Mouse (Mus musculus): ENCODE data around the gene Tbc1d30. TPM values are rescaled to one million over a fixed set of nuclear protein-coding genes. Genes with fewer than 3 reads are reported as not detected.
A peak's percentile ranks its signal among the peaks of the same experiment; 100 is the strongest.

Tbc1d30 gene
- total RNA-seq (2021): 1 to 10 TPM; 3.8 to 7.1 TPM
- long read RNA-seq, experiment 1, partial matches to known transcripts: 1 of 2 reads
- long read RNA-seq, experiment 1, other reads (novel, unspliced or antisense): 1 of 2 reads
- long read RNA-seq, experiment 2, full-length matches to known transcripts: 1 of 3 reads
- long read RNA-seq, experiment 2, partial matches to known transcripts: 0 of 3 reads
- long read RNA-seq, experiment 2, other reads (novel, unspliced or antisense): 2 of 3 reads

GRCm38 (mm10) chr10:121351066-121351581, at the start of gene Tbc1d30:
TSS of gene Tbc1d30 (minus strand) at chr10:121351278.
- peak in 1 of 2 experiments; percentile 26 for DNase-seq (ENCODE audit: low spot score in 2 of 2)

DNA sequence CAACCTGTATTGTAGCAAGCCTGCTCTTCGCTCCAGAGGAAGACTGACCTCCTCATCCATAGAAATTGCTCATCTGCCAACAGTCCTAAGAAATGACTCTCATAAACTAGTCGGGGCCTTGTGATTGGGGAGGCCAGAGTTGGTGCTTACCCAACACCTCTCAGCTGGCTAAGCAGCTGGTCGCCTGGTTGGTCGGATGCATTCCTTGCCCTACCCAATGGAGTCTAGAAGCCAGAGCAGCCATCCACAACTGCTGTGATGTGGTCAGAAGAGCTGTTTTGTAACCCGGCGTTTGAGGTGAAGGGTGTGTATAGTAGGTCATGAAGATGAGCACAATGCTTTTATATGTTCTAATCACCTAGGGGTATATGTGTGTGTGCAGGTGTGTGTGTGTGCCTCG, 47.5 kb upstream of the Tbc1d30 start:
- DNase-seq (ENCODE audit: low spot score in 2 of 2): no peak

GRCm38 (mm10) chr10:121395542-121396176, 44.6 kb upstream of the Tbc1d30 start:
- no peak for DNase-seq (ENCODE audit: low spot score in 2 of 2)

DNA sequence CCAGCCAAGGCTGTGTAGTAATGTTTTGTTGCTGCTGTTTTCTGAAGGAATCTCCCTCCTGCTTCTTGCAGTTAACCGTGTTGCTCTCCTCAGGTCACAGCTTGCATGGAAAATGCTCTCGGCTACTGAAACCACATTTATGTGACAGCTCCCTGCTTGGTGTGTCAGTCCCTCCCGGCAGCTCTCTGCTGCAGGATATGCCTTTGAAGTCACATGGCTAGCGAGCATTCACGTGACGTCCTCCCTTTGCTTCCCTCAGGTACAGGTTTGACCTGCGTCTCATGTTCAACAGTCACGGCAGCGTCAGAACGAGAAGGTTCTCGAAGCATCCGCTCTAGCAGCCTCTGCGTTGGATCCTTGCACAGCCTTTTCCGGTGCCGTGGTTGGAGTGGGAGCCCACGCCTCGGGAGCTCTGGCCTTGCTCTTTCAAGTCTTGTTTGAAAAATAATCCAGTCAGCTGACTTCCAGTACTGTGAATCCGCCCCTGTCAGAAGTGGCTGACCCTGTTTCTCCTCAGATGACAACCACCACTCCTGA, 43.8 kb upstream of the Tbc1d30 start:
- DNase-seq (ENCODE audit: low spot score in 2 of 2): no peak

GRCm38 (mm10) chr10:121394270-121394669, 43.2 kb upstream of the Tbc1d30 start:
- DNase-seq (ENCODE audit: low spot score in 2 of 2): no peak

GRCm38 (mm10) chr10:121391901-121392300, 40.8 kb upstream of the Tbc1d30 start:
- DNase-seq (ENCODE audit: low spot score in 2 of 2): no peak

GRCm38 (mm10) chr10:121390602-121391001, 39.5 kb upstream of the Tbc1d30 start:
- no peak for DNase-seq (ENCODE audit: low spot score in 2 of 2)

- DNase-seq (ENCODE audit: low spot score in 2 of 2): no peak
Observed at GRCm38 (mm10) chr10:121386347-121386746, 35.3 kb upstream of the Tbc1d30 start.

DNA sequence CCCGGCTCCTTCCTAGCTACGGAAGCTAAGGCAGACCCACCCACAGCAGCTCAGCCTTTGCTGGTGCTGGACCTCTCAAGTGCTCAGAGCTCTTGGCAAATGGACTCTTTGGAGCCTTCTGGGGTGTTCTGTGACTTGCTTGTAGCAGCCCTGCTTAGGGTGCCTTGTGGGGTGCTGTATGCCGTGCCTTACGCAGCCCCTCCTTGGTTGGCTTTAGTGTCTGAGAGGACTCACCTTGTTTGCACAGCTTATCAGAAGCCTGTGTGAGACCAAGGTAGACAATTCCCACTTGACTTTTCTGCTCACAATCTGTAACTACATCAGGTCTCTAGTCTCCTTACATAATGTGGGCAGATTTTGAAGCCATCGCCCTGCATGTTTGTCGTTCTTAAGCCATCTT, 34.6 kb upstream of the Tbc1d30 start:
- DNase-seq (ENCODE audit: low spot score in 2 of 2): no peak

DNA sequence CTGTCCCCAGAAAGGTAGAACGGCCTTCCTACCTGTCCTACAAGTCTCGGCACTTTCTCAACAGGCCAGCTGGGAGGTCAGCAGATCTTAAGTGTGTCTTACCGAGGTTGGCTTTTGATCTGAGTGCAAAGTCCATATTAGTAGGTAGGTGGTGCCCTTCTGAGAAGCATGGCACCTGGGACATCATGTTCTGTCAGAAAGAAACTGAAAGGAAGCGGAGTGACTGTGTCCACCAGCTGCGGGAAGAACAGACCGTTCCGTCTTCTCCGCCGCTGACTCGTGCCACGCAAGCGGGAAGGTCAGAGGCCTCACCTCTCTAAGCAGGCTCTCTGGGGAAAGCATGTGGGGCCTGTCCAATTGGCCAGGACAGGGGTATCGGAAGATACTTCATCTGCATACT, 33.6 kb upstream of the Tbc1d30 start:
- DNase-seq (ENCODE audit: low spot score in 2 of 2): no peak

DNA sequence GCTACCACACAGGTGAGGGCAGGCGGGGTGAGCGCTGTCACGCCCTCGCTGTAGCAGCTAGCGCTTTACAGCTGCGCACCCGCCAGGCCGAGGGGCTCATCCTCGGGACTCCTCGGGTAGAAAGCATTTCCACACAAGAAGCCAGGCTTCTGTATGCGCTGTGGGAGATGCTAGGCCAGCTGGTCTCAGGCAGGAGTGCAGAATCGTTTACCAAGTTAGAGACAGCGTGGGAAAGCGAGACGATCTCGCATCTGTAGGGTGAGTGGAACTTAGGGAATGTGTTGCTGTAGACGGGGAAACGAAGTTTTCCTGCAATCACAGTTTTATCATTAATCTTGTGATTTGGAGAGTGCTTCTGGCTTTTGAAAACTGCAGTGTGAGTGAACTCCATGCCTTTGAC, 30.2 kb upstream of the Tbc1d30 start:
- no peak for DNase-seq (ENCODE audit: low spot score in 2 of 2)

GRCm38 (mm10) chr10:121379387-121379786, 28.3 kb upstream of the Tbc1d30 start:
- no peak for DNase-seq (ENCODE audit: low spot score in 2 of 2)

GRCm38 (mm10) chr10:121376530-121377271, 25.6 kb upstream of the Tbc1d30 start:
- no peak for DNase-seq (ENCODE audit: low spot score in 2 of 2)

DNA sequence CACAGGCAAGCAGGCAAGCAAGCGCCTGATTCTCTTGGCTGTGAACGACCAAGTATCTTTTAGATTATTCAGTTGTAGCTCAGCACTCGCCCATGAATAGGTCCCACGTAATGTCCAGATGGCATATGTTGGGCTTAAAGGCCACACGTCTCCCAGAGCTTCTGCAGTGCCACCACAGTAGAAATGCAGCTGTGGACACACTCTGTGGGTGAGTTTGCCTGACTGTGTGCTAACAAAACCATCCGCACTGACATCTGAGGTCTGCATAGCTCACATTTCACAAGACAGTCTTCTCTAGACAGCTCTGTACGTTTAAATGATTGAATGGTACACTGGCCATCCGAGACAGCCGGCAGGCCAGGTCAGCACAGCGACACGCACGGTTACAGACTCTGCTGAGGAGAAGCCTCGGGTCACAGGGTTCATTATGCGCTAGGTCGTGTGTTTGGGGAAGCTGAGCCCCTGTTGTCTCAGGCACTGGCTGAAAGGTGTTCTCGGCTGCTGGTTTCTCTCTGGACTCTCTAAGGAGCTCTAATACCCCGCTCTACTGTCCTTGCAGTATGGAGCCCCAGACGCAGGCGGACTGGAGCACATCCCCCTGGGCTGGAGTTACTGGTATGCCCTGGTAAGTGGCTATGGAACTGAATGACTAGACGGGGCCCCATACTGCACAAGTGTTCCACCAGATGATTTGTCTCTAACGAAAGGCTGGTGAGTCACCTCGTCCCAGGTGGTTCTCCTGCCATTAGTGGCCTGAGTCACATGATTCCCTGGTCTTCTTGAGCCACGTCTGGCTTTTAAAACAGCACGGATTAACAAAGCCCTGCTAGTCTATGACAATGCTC, 24.8 kb upstream of the Tbc1d30 start:
- no peak for DNase-seq (ENCODE audit: low spot score in 2 of 2)

GRCm38 (mm10) chr10:121374693-121375620, 23.9 kb upstream of the Tbc1d30 start:
- DNase-seq (ENCODE audit: low spot score in 2 of 2): no peak

DNA sequence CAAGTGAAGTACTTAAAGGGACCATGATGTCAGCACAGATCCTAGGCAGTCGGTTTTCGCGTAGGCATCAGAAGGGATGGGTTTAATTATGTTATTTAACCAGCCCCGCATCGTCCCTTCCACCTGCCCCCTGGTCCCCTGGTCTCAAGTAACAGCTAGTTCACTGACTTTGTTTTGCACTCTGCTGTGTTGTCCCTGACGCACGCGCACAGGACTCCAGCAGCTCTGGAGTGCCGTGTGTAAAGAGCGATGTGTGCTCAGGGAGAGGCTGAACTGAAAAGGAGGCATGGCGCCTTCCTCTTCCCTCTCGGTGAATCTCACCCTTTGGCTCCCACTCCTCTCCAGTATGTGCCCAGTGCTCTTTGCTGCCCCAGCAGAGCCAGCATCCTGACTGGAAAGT, 22.9 kb upstream of the Tbc1d30 start:
- no peak for DNase-seq (ENCODE audit: low spot score in 2 of 2)

- no peak for DNase-seq (ENCODE audit: low spot score in 2 of 2)
Observed at GRCm38 (mm10) chr10:121370777-121371176, 19.7 kb upstream of the Tbc1d30 start.

- DNase-seq (ENCODE audit: low spot score in 2 of 2): no peak
Observed at GRCm38 (mm10) chr10:121368783-121369465, 17.8 kb upstream of the Tbc1d30 start.

DNA sequence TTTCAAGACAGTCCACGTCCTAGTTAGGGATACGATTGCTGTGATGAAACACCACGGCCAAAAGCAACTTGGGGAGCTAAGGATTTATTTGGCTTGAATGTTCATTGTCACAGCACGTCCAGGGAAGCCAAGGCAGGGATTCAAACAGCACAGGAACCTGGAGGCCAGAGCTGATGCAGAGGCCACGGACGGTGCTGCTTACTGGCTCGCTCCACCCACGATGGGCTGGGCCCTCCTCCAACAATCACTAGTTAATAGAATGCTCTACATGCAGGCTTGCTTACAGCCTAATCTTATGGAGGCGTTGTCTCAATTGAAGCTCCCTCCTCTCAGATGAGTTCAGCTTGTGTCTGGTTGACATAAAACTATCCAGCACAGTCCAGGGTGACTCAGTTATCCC, 16.7 kb upstream of the Tbc1d30 start:
- DNase-seq (ENCODE audit: low spot score in 2 of 2): no peak
